Mouse (Mus musculus): ENCODE measurements around the gene Proca1.

DNA sequence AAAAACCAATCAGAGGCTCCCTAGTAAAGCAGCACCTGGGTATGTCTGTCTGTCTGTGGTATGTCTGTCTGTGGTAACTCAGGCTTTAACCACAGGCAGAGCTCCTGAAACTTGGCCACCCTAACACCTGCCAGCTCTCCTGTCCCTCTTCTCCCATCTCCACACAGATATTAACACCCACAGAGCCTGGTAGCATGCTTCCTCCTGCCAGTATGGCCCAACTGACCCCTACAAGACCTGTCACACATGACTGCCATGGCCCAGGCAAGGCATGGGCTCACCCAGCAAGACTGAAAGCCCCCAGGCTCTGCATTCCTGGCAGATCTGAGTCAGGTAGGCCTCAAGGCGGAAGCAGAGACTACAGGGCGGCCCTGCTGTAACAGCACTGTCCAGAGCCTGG, 30.1 kb upstream of the Proca1 start:
- TF ChIP-seq EP300 (IDR thresholded peaks at IDR 0.05; ENCODE audit: insufficient read depth, low read depth, low read length) (no peak), CTCF (IDR thresholded peaks at IDR 0.05) (no peak)
